Mouse (Mus musculus) stomach, postnatal 0 days (tissue): Measurements from ENCODE around the gene Nvl. TPM values are rescaled to one million over a fixed set of nuclear protein-coding genes. Genes with fewer than 3 reads are reported as not detected.
A peak's percentile ranks its signal among the peaks of the same experiment; 100 is the strongest.

Experiments used
- ATAC-seq: fragments of 200-750 bp; cut with Nextera tagmentation; 2 replicates; pipeline ENCODE4 v1.8.0; 2017; ENCODE audit not compliant: low FRiP score, low TSS enrichment
- DNase-seq: peaks from one replicate; pipeline ENCODE4 v3.0.0-alpha.2; 2016; ENCODE audit warnings: low spot score
- H3K27ac ChIP-seq: fragments of 300-500 bp; sonication (generic); replicated peaks from 2 replicates; pipeline ENCODE4 v1.5.1; 2014; ENCODE audit warnings: mild to moderate bottlenecking, control low read depth
- H3K27me3 ChIP-seq: fragments of 300-500 bp; sonication (generic); 2 replicates; pipeline ENCODE4 v1.6.1; 2014; ENCODE audit warnings: low read length; ENCODE audit not compliant: control insufficient read depth, insufficient read depth
- H3K36me3 ChIP-seq: fragments of 300-500 bp; sonication (generic); 2 replicates; pipeline ENCODE4 v1.6.1; 2014; ENCODE audit warnings: low read length, mixed read lengths; ENCODE audit not compliant: control insufficient read depth, insufficient read depth
- H3K4me1 ChIP-seq: fragments of 300-500 bp; sonication (generic); replicated peaks from 2 replicates; pipeline ENCODE4 v1.6.1; 2014; ENCODE audit warnings: antibody characterized with exemption; ENCODE audit not compliant: control insufficient read depth, insufficient read depth
- H3K4me2 ChIP-seq: fragments of 300-500 bp; sonication (generic); replicated peaks from 2 replicates; pipeline ENCODE4 v1.6.1; 2014; ENCODE audit warnings: low read depth, mild to moderate bottlenecking, control low read depth, moderate library complexity
- H3K4me3 ChIP-seq: fragments of 300-500 bp; sonication (generic); 2 replicates; pipeline ENCODE4 v1.5.1; 2014; ENCODE audit warnings: low read depth, low read length, control low read depth
- H3K9ac ChIP-seq: fragments of 300-500 bp; sonication (generic); 2 replicates; pipeline ENCODE4 v1.6.1; 2014; ENCODE audit warnings: mild to moderate bottlenecking, low read length, control low read depth, mixed read lengths
- H3K9me3 ChIP-seq: fragments of 300-500 bp; sonication (generic); 2 replicates; pipeline ENCODE4 v1.6.1; 2016; ENCODE audit warnings: low read length; ENCODE audit not compliant: control insufficient read depth
- CTCF ChIP-seq: IDR thresholded peaks from 2 replicates; pipeline ENCODE4 v1.5.1; 2016; ENCODE audit warnings: antibody characterized with exemption, low read depth, mild to moderate bottlenecking, moderate library complexity
- EP300 ChIP-seq: optimal IDR thresholded peaks from 2 replicates; pipeline ENCODE3; 2016; ENCODE audit warnings: antibody characterized with exemption
- WGBS: fragments of 180-500 bp; shearing (Covaris S2); extraction: QIAGEN DNeasy Blood & Tissue Kit; methylation state at CpG from one replicate; pipeline ENCODE4 v1.1.7; 2014; 5-methylcytosine and 5-hydroxymethylcytosine counted together
- polyA plus RNA-seq: library from polyadenylated mRNA; unstranded; fragments of >200 nt; fragmentation: Nextera tagmentation; extraction: Ambion mirVana; gene quantifications from 2 replicates; pipeline ENCODE4 v1.2.1, GENCODE M21; 2015

Gene Nvl
- polyA plus RNA-seq, 1 experiment from 2014 or later = 12.1 TPM

GRCm38 (mm10) chr1:181047520-181047919 lies 96.5 kb downstream of the Nvl start:
- no peak for TF ChIP-seq CTCF
- TF ChIP-seq EP300 = no peak
- Histone ChIP-seq H3K4me3 (no peak overlapping the region), H3K9ac (no peak overlapping the region), H3K36me3 (no peaks in the 10 kb centered on the region), H3K27ac (no peak overlapping the region), H3K4me2 (no peak overlapping the region), H3K4me1 (no peaks in the 10 kb centered on the region), H3K9me3 (no peaks in the 10 kb centered on the region), H3K27me3 (no peaks in the 10 kb centered on the region)
- no peak for ATAC-seq
- 49% methylated on average over 1 of the region's 1 CpGs for WGBS
- no peak for DNase-seq

GRCm38 (mm10) chr1:181039652-181040051 lies 104.4 kb downstream of the Nvl start:
- TF ChIP-seq EP300 (no peak), CTCF (peak; percentile 90)
- Histone ChIP-seq H3K27me3 (no peaks in the 10 kb centered on the region), H3K4me3 (no peak overlapping the region), H3K27ac (no peak overlapping the region), H3K4me2 (no peak overlapping the region), H3K9ac (no peak overlapping the region), H3K36me3 (no peaks in the 10 kb centered on the region), H3K9me3 (no peaks in the 10 kb centered on the region), H3K4me1 (no peaks in the 10 kb centered on the region)
- no peak for ATAC-seq
- DNase-seq = peak; percentile 30
- 5% methylated on average over 4 of the region's 4 CpGs for WGBS

DNA sequence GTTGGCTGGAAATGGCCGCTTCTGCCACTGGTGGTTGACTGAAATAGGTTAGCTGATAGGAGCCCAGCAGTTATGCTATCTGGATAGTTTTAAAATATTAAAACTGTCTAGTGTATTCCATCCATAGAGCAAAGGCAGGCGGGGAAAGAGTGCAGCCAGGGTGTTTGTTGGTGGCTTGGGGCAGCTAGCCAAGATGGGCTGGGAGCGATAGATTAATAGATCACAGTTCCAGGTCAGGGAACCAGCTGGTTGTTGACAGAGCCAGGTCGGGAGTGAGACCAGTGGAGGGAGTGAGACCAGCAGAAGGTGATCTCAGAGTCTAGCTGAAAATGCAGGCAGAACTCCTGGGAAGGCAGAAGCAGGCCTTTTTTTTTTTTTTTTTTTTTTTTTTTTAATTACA lies 106.4 kb downstream of the Nvl start:
- Histone ChIP-seq H3K9ac (no peak overlapping the region), H3K36me3 (no peaks in the 10 kb centered on the region), H3K27me3 (no peaks in the 10 kb centered on the region), H3K4me2 (no peak overlapping the region), H3K27ac (no peak overlapping the region), H3K4me1 (no peaks in the 10 kb centered on the region), H3K4me3 (no peak overlapping the region), H3K9me3 (no peaks in the 10 kb centered on the region)
- DNase-seq (peak; percentile 49), ATAC-seq (peak; percentile 25; the same call in 1 of the 2 replicates)
- WGBS = 49% methylated on average over 4 of the region's 4 CpGs
- TF ChIP-seq EP300 = no peak
- no peak for TF ChIP-seq CTCF

Other genes starting within 250 kb of the Nvl start
- gene Pycr2, start 239.9 kb downstream of the Nvl start, polyA plus RNA-seq = 62.6 and 63.7 TPM in 2 replicates
- 6.1 TPM in 2 replicates for gene Lefty1, start 209.2 kb downstream of the Nvl start, polyA plus RNA-seq
- 35.2 and 36.7 TPM in 2 replicates for gene Tmem63a, start 201.9 kb downstream of the Nvl start, polyA plus RNA-seq
- gene Ephx1, start 123.3 kb downstream of the Nvl start, polyA plus RNA-seq = 30.0 and 32.2 TPM in 2 replicates
- gene 9130409I23Rik, start 93.0 kb downstream of the Nvl start, polyA plus RNA-seq = 0.28 and 0.72 TPM in 2 replicates
- 116 and 118 TPM in 2 replicates for gene Cnih4, start 489 bp upstream of the Nvl start, polyA plus RNA-seq
- gene Wdr26, start 67.8 kb upstream of the Nvl start, polyA plus RNA-seq = 42.1 and 45.4 TPM in 2 replicates
- gene Cnih3, start 208.4 kb upstream of the Nvl start, polyA plus RNA-seq = 0.27 and 0.31 TPM in 2 replicates